Mouse (Mus musculus) adrenal gland, postnatal 14 days (tissue): ENCODE data around the gene Neurod4. TPM values are rescaled to one million over a fixed set of nuclear protein-coding genes. Genes with fewer than 3 reads are reported as not detected.

Experiments used
- DNase-seq: peaks from one replicate; pipeline ENCODE4 v3.0.0; 2021; ENCODE audit warnings: mixed read lengths
- total RNA-seq: library from RNA; stranded (reverse); gene quantifications from 2 replicates; pipeline ENCODE4 v1.2.3, GENCODE M21; 2021

Neurod4 gene
- total RNA-seq, 1 experiment from 2014 or later: 0.59 TPM

DNA sequence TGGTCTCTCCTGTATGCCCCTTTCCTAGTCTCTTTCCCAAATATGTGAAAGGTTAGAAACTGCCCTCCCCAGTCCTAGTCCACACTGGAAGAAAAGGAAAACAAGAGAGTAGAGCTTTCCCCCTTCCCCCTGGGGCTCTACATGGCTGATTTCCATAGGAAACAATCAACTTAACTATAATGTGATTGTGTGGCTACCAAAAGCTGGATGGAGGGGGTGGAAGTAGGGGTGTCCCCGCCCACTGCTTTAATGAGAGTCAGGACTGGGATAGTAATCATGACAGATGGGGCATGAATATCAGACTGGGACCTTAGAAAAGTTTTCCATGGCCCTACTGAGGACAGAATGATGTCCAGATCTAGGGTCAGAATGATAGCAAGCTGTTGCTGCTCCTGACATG, 45.5 kb downstream of the Neurod4 start:
- DNase-seq: no peak

DNA sequence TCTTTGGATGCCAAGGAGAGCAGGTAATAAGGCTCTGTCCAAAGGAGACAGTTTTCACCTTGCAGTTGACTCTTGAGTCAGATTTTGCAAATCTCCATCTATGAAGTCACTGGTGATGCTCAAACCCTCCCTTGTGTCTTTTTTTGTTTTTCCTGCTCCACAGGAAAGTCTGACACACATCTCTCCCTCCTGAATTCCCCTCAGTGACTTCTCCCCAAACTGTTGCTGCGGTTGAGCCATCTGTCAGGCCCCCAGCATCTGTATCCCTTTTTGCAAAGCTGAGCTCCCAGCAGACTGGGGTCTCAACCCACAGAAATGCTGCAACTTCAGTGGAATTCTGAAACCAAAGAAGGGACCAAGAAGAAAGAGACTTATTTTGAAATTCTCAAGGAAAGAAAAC, 47.9 kb downstream of the Neurod4 start:
- DNase-seq: no peak

- DNase-seq: peak; percentile 4
These were observed 50.5 kb downstream of the Neurod4 start for GRCm38 (mm10) chr10:130229584-130229983.

- peak; percentile 64 for DNase-seq
These were observed 51.8 kb downstream of the Neurod4 start for GRCm38 (mm10) chr10:130228246-130228645.

DNA sequence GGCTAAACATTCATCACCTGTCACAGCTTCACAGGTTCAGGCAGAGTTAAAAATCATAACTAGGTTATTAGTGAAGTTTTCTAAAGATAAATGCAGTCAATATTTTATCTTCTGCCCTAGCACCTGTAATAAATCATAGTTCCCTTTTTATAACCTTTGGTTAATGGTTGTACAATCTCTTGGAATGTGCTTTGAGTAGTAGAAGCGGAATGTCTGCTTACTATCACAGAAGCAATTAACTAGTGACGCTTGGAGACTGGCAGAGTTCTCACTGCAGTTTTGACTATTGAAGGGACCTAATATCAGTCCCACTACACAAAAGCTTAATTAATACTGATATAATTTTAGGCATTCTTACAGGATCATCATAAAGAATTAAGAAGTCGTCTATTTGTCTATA, 55.0 kb downstream of the Neurod4 start:
- no peak for DNase-seq

Other genes with a start within 250 kb of the Neurod4 start
- gene Olfr821, start 249.9 kb downstream of the Neurod4 start, total RNA-seq: not detected in 2 replicates
- not detected in 2 replicates for gene Olfr822, start 209.0 kb downstream of the Neurod4 start, total RNA-seq
- not detected in 2 replicates for gene Olfr823, start 164.9 kb downstream of the Neurod4 start, total RNA-seq
- gene Olfr824, start 150.2 kb downstream of the Neurod4 start, total RNA-seq: not detected in 2 replicates
- not detected in 2 replicates for gene Olfr825, start 113.5 kb downstream of the Neurod4 start, total RNA-seq
- gene Olfr826, start 96.1 kb downstream of the Neurod4 start, total RNA-seq: not detected in 2 replicates
- gene Olfr827, start 65.8 kb downstream of the Neurod4 start, total RNA-seq: not detected in 2 replicates
- 1.1 and 6.3 TPM in 2 replicates for gene Tespa1, start 42.6 kb upstream of the Neurod4 start, total RNA-seq
- not detected in 2 replicates for gene Vmn2r84, start 114.1 kb upstream of the Neurod4 start, total RNA-seq
- gene Vmn2r85, start 149.5 kb upstream of the Neurod4 start, total RNA-seq: not detected in 2 replicates
- gene Vmn2r86, start 175.8 kb upstream of the Neurod4 start, total RNA-seq: not detected in 2 replicates
- gene Vmn2r87, start 217.2 kb upstream of the Neurod4 start, total RNA-seq: not detected in 2 replicates